Comparison of ENCODE assay signal across 7 mouse cellular contexts in genomic region chr12:85175926-85176845, GRCm38 (mm10). TPM values are rescaled to one million over a fixed set of nuclear protein-coding genes. Genes with fewer than 3 reads are reported as not detected.
DNase-seq lines count a peak whose midpoint lies in the region; ATAC-seq and TF ChIP-seq lines count a peak whose summit lies in the region.

No protein-coding gene starts in this region.

- H3K9ac ChIP-seq in forebrain, embryonic 12.5 days: peak overlapping the region; percentile 27
- H3K9ac ChIP-seq in kidney, embryonic 16.5 days (replicated peaks; ENCODE audit: low read length): peak overlapping the region; percentile 42
- H3K9ac ChIP-seq in midbrain, postnatal 0 days (replicated peaks; ENCODE audit: low read length, poor library complexity, severe bottlenecking): 0 out of 2 replicates have a peak overlapping the region, but pooled peaks have one; percentile 2

- 11% methylated on average over 11 of the region's 11 CpGs for WGBS in forebrain, embryonic 12.5 days
- WGBS in kidney, embryonic 16.5 days: 6% methylated on average over 11 of the region's 11 CpGs
- WGBS in midbrain, postnatal 0 days: 13% methylated on average over 10 of the region's 11 CpGs

- DNase-seq in testis, postnatal 14 days (ENCODE audit: low spot score): no peak
- peak; percentile 83 for DNase-seq in midbrain, postnatal 0 days (ENCODE audit: low spot score)
- no peak for DNase-seq in adrenal gland, adult 8-10 months
- no peak for DNase-seq in urinary bladder, postnatal 10 days (ENCODE audit: low spot score)

- peaks cover 15% of the 10 kb centered on the region for H3K4me1 ChIP-seq in testis, adult 2 months (ENCODE audit: control insufficient read depth, insufficient read depth, low read length)
- peaks cover 27% of the 10 kb centered on the region for H3K4me1 ChIP-seq in forebrain, embryonic 12.5 days
- H3K4me1 ChIP-seq in kidney, embryonic 16.5 days (ENCODE audit: insufficient read depth, low read length): peaks cover 31% of the 10 kb centered on the region
- peaks cover 7% of the 10 kb centered on the region; the same call in 1 of the 2 replicates for H3K4me1 ChIP-seq in midbrain, postnatal 0 days (ENCODE audit: insufficient read depth, low read length)

- no peaks in the 10 kb centered on the region for H3K27me3 ChIP-seq in testis, adult 2 months (ENCODE audit: control insufficient read depth, insufficient read depth, low read length)
- peaks cover 37% of the 10 kb centered on the region for H3K27me3 ChIP-seq in forebrain, embryonic 12.5 days
- no peaks in the 10 kb centered on the region for H3K27me3 ChIP-seq in kidney, embryonic 16.5 days (ENCODE audit: insufficient read depth, low read length)
- no peaks in the 10 kb centered on the region for H3K27me3 ChIP-seq in midbrain, postnatal 0 days (ENCODE audit: insufficient read depth, low read length)

- peak; percentile 91 for ATAC-seq in forebrain, embryonic 12.5 days (ENCODE audit: low FRiP score)
- ATAC-seq in kidney, embryonic 16.5 days (ENCODE audit: low FRiP score, low TSS enrichment): peak; percentile 72
- peak; percentile 70 for ATAC-seq in midbrain, postnatal 0 days (ENCODE audit: low FRiP score)

- H3K27ac ChIP-seq in testis, adult 2 months (ENCODE audit: control insufficient read depth, insufficient read depth, low read depth, low read length): no peak overlapping the region
- peak overlapping the region; percentile 71 for H3K27ac ChIP-seq in forebrain, embryonic 12.5 days
- peak overlapping the region; percentile 8 for H3K27ac ChIP-seq in kidney, embryonic 16.5 days (ENCODE audit: low read length)
- no peak overlapping the region for H3K27ac ChIP-seq in midbrain, postnatal 0 days (ENCODE audit: low read depth, low read length)

- H3K4me3 ChIP-seq in testis, adult 2 months (ENCODE audit: control insufficient read depth, low read depth, low read length): peak overlapping the region; percentile 51; the same call in 1 of the 2 replicates
- H3K4me3 ChIP-seq in forebrain, embryonic 12.5 days (replicated peaks): peak overlapping the region; percentile 28
- H3K4me3 ChIP-seq in kidney, embryonic 16.5 days (ENCODE audit: low read length): peak overlapping the region; percentile 38
- H3K4me3 ChIP-seq in midbrain, postnatal 0 days (ENCODE audit: low read depth, low read length): peak overlapping the region; percentile 29; the same call in 1 of the 2 replicates

- no peaks in the 10 kb centered on the region for H3K9me3 ChIP-seq in forebrain, embryonic 12.5 days
- no peaks in the 10 kb centered on the region for H3K9me3 ChIP-seq in kidney, embryonic 16.5 days (ENCODE audit: low read length)
- no peaks in the 10 kb centered on the region for H3K9me3 ChIP-seq in midbrain, postnatal 0 days (ENCODE audit: low read length)

- TF ChIP-seq CTCF in testis, adult 2 months (IDR thresholded peaks at IDR 0.05; ENCODE audit: control insufficient read depth, insufficient read depth, insufficient replicate concordance, low read depth, low read length): no peak
- no peak for TF ChIP-seq CTCF in midbrain, postnatal 0 days (IDR thresholded peaks at IDR 0.05)

- H3K4me2 ChIP-seq in forebrain, embryonic 12.5 days: peak overlapping the region; percentile 59
- peak overlapping the region; percentile 53 for H3K4me2 ChIP-seq in kidney, embryonic 16.5 days (replicated peaks; ENCODE audit: low read depth, low read length)
- peak overlapping the region; percentile 62 for H3K4me2 ChIP-seq in midbrain, postnatal 0 days (ENCODE audit: low read depth, low read length, poor library complexity, severe bottlenecking)

- H3K36me3 ChIP-seq in testis, adult 2 months (ENCODE audit: control insufficient read depth, insufficient read depth, low read length): no peaks in the 10 kb centered on the region
- no peaks in the 10 kb centered on the region for H3K36me3 ChIP-seq in forebrain, embryonic 12.5 days (replicated peaks)
- H3K36me3 ChIP-seq in kidney, embryonic 16.5 days (ENCODE audit: insufficient read depth, low read length): no peaks in the 10 kb centered on the region
- H3K36me3 ChIP-seq in midbrain, postnatal 0 days (ENCODE audit: insufficient read depth, low read length): no peaks in the 10 kb centered on the region

- TF ChIP-seq POLR2A in testis, adult 2 months (IDR thresholded peaks at IDR 0.05; ENCODE audit: control insufficient read depth, low read depth, low read length): no peak

RNA-seq across cellular contexts. Expression of gene Pgf, which starts 1.4 kb away (rescaled TPM):
- polyA plus RNA-seq in testis, adult 2 months (2012; rRNA removed): 2.3 and 3.6 TPM in 2 replicates
- 6.3 and 7.5 TPM in 2 replicates for polyA plus RNA-seq in forebrain, embryonic 12.5 days (2016; fragmentation: Nextera tagmentation; extraction: Ambion mirVana)
- 16.9 and 18.4 TPM in 2 replicates for polyA plus RNA-seq in kidney, embryonic 16.5 days (2015; fragmentation: Nextera tagmentation; extraction: Ambion mirVana)
- total RNA-seq in midbrain, postnatal 0 days (2014; rRNA removed): 3.4 and 6.0 TPM in 2 replicates
- polyA plus RNA-seq in midbrain, postnatal 0 days (2015; fragmentation: Nextera tagmentation; extraction: Ambion mirVana): 9.1 and 9.4 TPM in 2 replicates
- 1 to 10 TPM; 2.4 to 5.9 (median 4.5) TPM for total RNA-seq in adrenal gland, adult 8-10 months (2022)

RNA-seq across cellular contexts. Expression of gene Rps6kl1, which starts 25.1 kb away (rescaled TPM):
- 0.04 and 0.05 TPM in 2 replicates for polyA plus RNA-seq in testis, adult 2 months (2012; rRNA removed)
- polyA plus RNA-seq in forebrain, embryonic 12.5 days (2016; fragmentation: Nextera tagmentation; extraction: Ambion mirVana): 5.8 and 6.1 TPM in 2 replicates
- polyA plus RNA-seq in kidney, embryonic 16.5 days (2015; fragmentation: Nextera tagmentation; extraction: Ambion mirVana): 0.86 and 1.1 TPM in 2 replicates
- 47.2 and 48.6 TPM in 2 replicates for total RNA-seq in midbrain, postnatal 0 days (2014; rRNA removed)
- polyA plus RNA-seq in midbrain, postnatal 0 days (2015; fragmentation: Nextera tagmentation; extraction: Ambion mirVana): 35.0 and 37.1 TPM in 2 replicates
- total RNA-seq in adrenal gland, adult 8-10 months (2022): 1 to 10 TPM; 1.0 to 2.3 (median 1.8) TPM

RNA-seq across cellular contexts. Expression of gene Eif2b2, which starts 43.1 kb away (rescaled TPM):
- polyA plus RNA-seq in testis, adult 2 months (2012; rRNA removed): 52.6 and 54.0 TPM in 2 replicates
- 94.6 and 98.3 TPM in 2 replicates for polyA plus RNA-seq in forebrain, embryonic 12.5 days (2016; fragmentation: Nextera tagmentation; extraction: Ambion mirVana)
- polyA plus RNA-seq in kidney, embryonic 16.5 days (2015; fragmentation: Nextera tagmentation; extraction: Ambion mirVana): 108 and 110 TPM in 2 replicates
- total RNA-seq in midbrain, postnatal 0 days (2014; rRNA removed): 43.1 and 65.3 TPM in 2 replicates
- 79.5 and 82.5 TPM in 2 replicates for polyA plus RNA-seq in midbrain, postnatal 0 days (2015; fragmentation: Nextera tagmentation; extraction: Ambion mirVana)
- total RNA-seq in adrenal gland, adult 8-10 months (2022): 100 to 1,000 TPM in 3 of 4 experiments, 10 to 100 TPM in 1; 91.5 to 111 (median 106) TPM

Comparison
In these comparisons a context has a peak if more than half of its experiments do, and no peak if none do; other contexts are left out.
1. H3K27ac ChIP-seq: peak in forebrain, embryonic 12.5 days (single experiment) and kidney, embryonic 16.5 days (single experiment); none in testis, adult 2 months (single experiment) and midbrain, postnatal 0 days (single experiment).
2. Peak in every context shown above with its lines, with median percentiles within 50 percentile points of each other: H3K4me3 ChIP-seq, ATAC-seq, H3K4me2 ChIP-seq and H3K9ac ChIP-seq.